Mouse (Mus musculus) forebrain, embryonic 15.5 days (tissue): ENCODE measurements around the gene Fam114a1. TPM values are rescaled to one million over a fixed set of nuclear protein-coding genes. Genes with fewer than 3 reads are reported as not detected.

Source experiments
- ATAC-seq: fragments of 200-750 bp; cut with Nextera tagmentation; replicated peaks from 2 replicates; pipeline ENCODE4 v1.8.0; 2017; ENCODE audit warnings: mild to moderate bottlenecking, moderate TSS enrichment, moderate library complexity
- H3K27ac ChIP-seq: fragments of 300-500 bp; sonication (generic); replicated peaks from 2 replicates; pipeline ENCODE4 v1.5.1; 2015; ENCODE audit warnings: mild to moderate bottlenecking, inconsistent platforms
- H3K27me3 ChIP-seq: fragments of 300-500 bp; sonication (generic); 2 replicates; pipeline ENCODE4 v1.6.1; 2015; ENCODE audit warnings: inconsistent platforms
- H3K36me3 ChIP-seq: fragments of 300-500 bp; sonication (generic); 2 replicates; pipeline ENCODE4 v1.6.1; 2015; ENCODE audit warnings: mild to moderate bottlenecking, inconsistent platforms
- H3K4me1 ChIP-seq: fragments of 300-500 bp; sonication (generic); 2 replicates; pipeline ENCODE4 v1.6.1; 2015; ENCODE audit warnings: inconsistent platforms
- H3K4me2 ChIP-seq: fragments of 300-500 bp; sonication (generic); replicated peaks from 2 replicates; pipeline ENCODE4 v1.6.1; 2015; ENCODE audit warnings: mild to moderate bottlenecking, inconsistent platforms
- H3K4me3 ChIP-seq: fragments of 300-500 bp; sonication (generic); 2 replicates; pipeline ENCODE4 v1.5.1; 2015; ENCODE audit warnings: mild to moderate bottlenecking, inconsistent platforms
- H3K9ac ChIP-seq: fragments of 300-500 bp; sonication (generic); replicated peaks from 2 replicates; pipeline ENCODE4 v1.6.1; 2015; ENCODE audit warnings: mild to moderate bottlenecking, inconsistent platforms
- H3K9me3 ChIP-seq: fragments of 300-500 bp; sonication (generic); 2 replicates; pipeline ENCODE4 v1.6.1; 2016; ENCODE audit warnings: inconsistent platforms
- WGBS: fragments of 180-500 bp; shearing (Covaris S2); methylation state at CpG from one replicate; pipeline ENCODE4 v1.1.7; 2015; ENCODE audit warnings: mixed read lengths; 5-methylcytosine and 5-hydroxymethylcytosine counted together
- polyA plus RNA-seq: library from polyadenylated mRNA; unstranded; fragments of >200 nt; fragmentation: Nextera tagmentation; extraction: Ambion mirVana; gene quantifications from 2 replicates; pipeline ENCODE4 v1.2.1, GENCODE M21; 2015

The Fam114a1 gene
- polyA plus RNA-seq, 1 experiment from 2014 or later, result 7.5 TPM

DNA sequence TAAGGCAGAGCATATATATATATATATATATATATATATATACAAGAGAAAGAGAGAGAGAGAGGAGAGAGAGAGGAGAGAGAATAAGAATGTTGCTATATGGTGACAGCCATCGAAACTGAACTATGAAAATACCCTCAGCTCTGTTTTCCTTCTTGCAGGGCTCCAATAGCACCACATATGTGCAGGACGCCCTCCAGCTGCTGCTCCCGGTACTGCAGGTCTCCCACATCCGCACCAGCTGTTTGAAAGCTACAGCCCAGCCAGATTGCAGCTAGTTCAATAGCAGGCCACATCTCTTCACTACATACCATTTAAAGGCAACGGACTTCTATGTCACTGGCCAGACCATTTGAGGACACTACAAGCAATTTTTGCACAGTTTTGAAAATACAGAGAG is 70.6 kb downstream of the Fam114a1 start:
- no peaks in the 10 kb centered on the region for H3K36me3 ChIP-seq
- H3K9ac ChIP-seq, result no peak overlapping the region
- H3K4me1 ChIP-seq, result peaks cover 24% of the 10 kb centered on the region
- H3K27me3 ChIP-seq, result no peaks in the 10 kb centered on the region
- WGBS, result 67% methylated on average over 5 of the region's 5 CpGs
- H3K4me3 ChIP-seq, result no peak overlapping the region
- H3K9me3 ChIP-seq, result no peaks in the 10 kb centered on the region
- H3K27ac ChIP-seq, result no peak overlapping the region
- no peak overlapping the region for H3K4me2 ChIP-seq
- ATAC-seq, result no peak

DNA sequence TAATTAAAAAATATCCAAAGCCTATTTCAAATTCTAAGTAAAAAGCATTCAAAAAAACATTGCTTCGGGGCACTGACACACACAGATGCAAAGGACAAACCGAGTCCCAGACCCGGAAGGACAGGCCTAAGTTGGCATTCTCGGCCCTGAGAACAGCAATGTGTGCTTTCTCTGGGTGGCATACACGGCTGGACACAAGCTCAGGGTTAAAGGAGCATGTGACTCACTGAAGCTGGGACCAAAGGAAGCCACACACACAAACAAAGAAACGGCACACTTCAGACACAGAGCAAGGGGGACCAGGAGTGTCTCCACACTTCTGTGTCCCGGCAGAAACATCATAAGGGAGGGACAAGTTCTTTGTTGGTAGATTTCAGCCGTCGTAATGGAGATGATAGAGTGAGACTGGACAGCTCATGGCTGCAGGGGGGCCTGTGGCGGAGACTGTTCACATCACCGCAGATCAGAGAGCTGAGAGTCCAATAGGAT is 73.6 kb downstream of the Fam114a1 start:
- Histone ChIP-seq H3K27me3 (no peaks in the 10 kb centered on the region), H3K4me2 (no peak overlapping the region), H3K36me3 (no peaks in the 10 kb centered on the region), H3K27ac (peak overlapping the region; percentile 25; the same call in 1 of the 2 replicates), H3K4me1 (peaks cover 29% of the 10 kb centered on the region), H3K4me3 (no peak overlapping the region), H3K9me3 (no peaks in the 10 kb centered on the region), H3K9ac (no peak overlapping the region)
- no peak for ATAC-seq
- WGBS, result 55% methylated on average over 11 of the region's 11 CpGs

DNA sequence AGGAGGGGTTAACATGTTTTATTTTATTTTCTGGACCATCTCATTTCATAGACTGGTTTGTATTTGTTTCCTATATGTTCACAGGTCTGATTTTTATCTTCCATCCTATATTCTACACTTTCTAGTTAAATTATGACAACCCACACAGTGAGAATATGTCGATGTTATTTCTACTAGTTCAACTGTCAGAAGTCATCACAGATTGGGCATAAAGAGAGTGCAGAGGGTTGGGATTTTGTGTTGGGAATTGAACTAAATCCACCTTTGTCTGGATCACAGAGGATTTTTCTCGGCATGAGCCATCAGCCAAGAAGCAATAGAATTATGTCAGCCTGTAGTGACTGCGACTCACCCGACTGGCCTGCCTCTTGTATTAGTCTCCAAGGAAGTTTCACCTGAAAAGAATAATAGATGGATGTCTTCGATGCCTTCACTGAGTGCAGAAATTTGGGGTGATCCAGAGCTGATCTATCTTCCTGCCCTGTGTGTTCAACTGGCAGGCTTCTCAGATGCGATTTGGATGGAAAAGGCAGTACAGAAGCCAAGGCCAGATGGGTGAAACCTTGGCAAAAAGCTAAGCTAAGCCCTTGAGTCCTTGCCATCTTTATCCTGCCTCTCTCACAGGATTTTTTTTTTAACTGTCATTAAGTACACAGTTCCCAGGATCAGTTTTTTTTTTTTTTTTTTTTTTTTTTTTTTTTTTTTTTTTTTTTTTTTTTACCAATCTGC is 75.9 kb downstream of the Fam114a1 start:
- peak overlapping the region; percentile 88 for H3K27ac ChIP-seq

DNA sequence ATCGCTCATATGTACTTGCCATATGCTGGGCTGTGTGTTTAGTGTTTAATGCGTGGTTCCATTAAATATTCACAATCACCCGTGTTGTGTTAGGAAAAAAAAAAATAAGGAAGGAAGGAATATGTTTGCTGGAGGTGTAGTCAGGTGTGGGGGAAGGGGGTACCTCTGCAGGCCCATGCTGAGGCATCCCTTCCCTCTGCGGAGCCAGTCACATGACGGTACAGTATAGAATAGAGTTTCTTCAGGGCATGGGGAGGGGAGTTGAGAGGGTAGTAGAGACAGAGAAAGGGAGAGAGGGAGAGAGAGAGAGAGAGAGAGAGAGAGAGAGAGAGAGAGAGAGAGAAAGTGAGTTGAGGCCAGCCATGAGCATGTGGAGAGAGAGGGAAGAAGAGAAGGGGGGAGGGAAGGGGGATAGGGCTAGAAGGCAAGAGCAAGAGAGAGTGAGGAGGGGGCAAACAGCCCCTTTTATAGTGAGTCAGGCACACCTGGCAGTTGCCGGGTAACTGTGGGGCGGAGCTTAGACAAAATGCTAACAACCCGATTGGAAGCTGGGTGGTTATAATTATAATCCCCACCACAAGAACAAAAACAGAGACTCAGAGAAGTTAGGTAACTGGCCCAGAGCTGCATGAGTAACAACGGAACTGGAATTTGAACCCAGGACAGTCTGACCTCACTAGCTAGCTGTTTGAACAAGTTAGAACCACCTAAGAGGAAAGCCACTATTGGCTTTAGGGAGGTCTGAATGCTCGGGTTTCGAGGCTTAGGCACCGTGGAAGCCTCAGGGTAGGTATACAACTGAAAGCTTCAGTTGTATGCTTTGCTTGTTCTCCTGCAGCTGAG is 76.8 kb downstream of the Fam114a1 start:
- WGBS, result 58% methylated on average over 12 of the region's 12 CpGs
- Histone ChIP-seq H3K4me2 (peak overlapping the region; percentile 26), H3K27ac (peak overlapping the region; percentile 74), H3K4me3 (no peak overlapping the region), H3K4me1 (peaks cover 20% of the 10 kb centered on the region), H3K36me3 (no peaks in the 10 kb centered on the region), H3K9me3 (no peaks in the 10 kb centered on the region), H3K27me3 (no peaks in the 10 kb centered on the region), H3K9ac (no peak overlapping the region)
- peak; percentile 60 for ATAC-seq

More for the DNA sequence above, 75.9 kb downstream of the Fam114a1 start:
- Histone ChIP-seq H3K4me3 (no peak overlapping the region), H3K27me3 (no peaks in the 10 kb centered on the region), H3K9ac (no peak overlapping the region), H3K4me2 (no peak overlapping the region), H3K4me1 (peaks cover 20% of the 10 kb centered on the region), H3K36me3 (no peaks in the 10 kb centered on the region), H3K9me3 (no peaks in the 10 kb centered on the region)
- ATAC-seq, result peak; percentile 72
- WGBS, result 53% methylated on average over 6 of the region's 6 CpGs

DNA sequence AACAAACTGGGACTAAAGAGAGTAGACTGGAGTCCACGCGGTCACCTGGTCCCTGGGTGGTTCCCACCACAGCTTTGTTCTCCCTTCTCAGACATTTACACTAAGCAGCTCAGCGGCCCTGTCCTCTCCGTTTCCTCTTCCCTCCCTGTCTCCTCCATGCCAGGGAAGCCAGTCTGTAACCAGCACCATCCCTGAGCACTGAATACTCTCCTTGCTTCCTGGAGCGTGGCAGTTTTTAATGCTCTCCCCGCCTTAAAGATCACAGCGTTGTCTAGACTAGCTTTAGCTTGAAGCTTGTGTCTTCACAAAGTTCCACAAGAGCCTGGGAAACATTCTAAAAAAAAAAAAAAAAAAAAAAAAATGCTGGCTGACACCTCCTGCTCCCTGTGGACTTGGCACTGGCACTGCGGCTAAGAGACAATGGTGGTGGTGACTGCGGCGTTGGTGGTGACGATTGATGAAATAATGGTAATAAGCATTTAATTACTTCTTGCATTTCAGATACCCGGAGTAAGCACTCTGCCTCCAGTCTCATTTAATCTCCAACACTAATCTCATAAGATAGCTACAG is 77.5 kb downstream of the Fam114a1 start:
- WGBS, result 34% methylated on average over 12 of the region's 12 CpGs
- Histone ChIP-seq H3K36me3 (no peaks in the 10 kb centered on the region), H3K4me1 (peaks cover 20% of the 10 kb centered on the region), H3K4me2 (no peak overlapping the region), H3K4me3 (no peak overlapping the region), H3K9ac (no peak overlapping the region), H3K27me3 (no peaks in the 10 kb centered on the region), H3K9me3 (no peaks in the 10 kb centered on the region), H3K27ac (peak overlapping the region; percentile 74)
- 0 out of 2 replicates have a peak, but pooled peaks have one; percentile 8 for ATAC-seq

DNA sequence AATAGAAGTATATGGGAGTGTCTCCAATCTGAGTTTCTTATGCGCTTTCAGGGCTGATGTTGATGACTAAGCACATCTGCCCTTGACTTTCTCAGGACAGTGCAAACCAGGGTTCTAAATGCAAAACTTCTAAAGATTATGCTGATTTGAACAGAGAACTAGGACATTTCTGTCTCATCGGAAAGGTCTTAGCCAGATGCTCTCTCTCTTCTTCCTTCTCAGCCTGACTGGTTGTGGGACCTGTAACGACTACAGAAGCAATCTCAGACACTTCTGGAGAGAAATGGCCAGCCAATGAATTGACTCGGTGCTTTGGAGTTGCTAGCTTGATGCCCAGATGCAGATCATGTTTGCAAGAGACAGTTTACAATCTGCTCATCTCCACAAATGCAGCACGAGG is 80.0 kb downstream of the Fam114a1 start:
- H3K4me2 ChIP-seq, result no peak overlapping the region
- H3K9me3 ChIP-seq, result no peaks in the 10 kb centered on the region
- no peaks in the 10 kb centered on the region for H3K36me3 ChIP-seq
- H3K27me3 ChIP-seq, result no peaks in the 10 kb centered on the region
- WGBS, result 55% methylated on average over 5 of the region's 5 CpGs
- ATAC-seq, result no peak
- H3K4me3 ChIP-seq, result no peak overlapping the region
- no peak overlapping the region for H3K27ac ChIP-seq
- H3K4me1 ChIP-seq, result peaks cover 20% of the 10 kb centered on the region
- no peak overlapping the region for H3K9ac ChIP-seq

DNA sequence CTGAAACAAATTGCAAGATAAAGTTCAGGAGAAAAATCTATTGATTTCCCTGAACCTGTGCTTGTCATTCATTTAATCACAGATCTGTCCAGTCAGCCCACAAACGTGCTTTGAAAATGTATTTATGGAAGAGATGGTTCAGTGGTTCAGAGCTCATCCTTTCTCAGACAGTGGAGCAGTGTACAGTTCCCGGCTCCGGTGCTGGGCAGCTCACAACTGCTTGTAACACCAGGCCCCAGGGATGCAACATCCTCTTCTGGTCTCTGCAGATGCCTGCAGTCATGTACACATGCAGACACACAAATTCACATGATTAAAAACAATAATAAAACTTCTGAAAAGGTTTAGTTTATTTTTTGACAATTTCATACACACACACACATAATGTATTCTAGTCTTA is 81.6 kb downstream of the Fam114a1 start:
- Histone ChIP-seq H3K4me3 (no peak overlapping the region), H3K27me3 (no peaks in the 10 kb centered on the region), H3K4me1 (peaks cover 16% of the 10 kb centered on the region), H3K36me3 (no peaks in the 10 kb centered on the region), H3K27ac (no peak overlapping the region), H3K9me3 (no peaks in the 10 kb centered on the region), H3K4me2 (no peak overlapping the region), H3K9ac (no peak overlapping the region)
- 78% methylated on average over 3 of the region's 3 CpGs for WGBS
- ATAC-seq, result no peak

DNA sequence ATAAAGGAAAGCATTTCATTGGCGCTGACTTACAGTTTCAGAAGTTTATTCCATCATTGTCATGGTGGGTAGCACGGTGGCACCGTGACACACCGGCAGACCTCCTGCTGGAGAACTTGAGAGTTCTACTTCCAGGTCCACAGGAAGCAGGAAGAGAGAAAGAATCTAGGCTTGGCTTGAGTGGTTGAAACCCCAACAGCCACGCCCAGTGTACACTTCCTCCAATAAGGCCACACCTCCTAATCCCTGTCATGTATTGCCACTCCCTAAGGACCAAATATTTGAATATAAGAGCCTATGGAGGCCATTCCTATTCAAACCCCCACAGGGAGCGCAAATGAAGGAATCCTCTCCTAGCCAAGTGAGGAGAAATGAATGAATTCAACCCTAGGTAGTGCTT is 87.7 kb downstream of the Fam114a1 start:
- no peak overlapping the region for H3K4me2 ChIP-seq
- ATAC-seq, result no peak
- no peaks in the 10 kb centered on the region for H3K36me3 ChIP-seq
- 95% methylated on average over 6 of the region's 6 CpGs for WGBS
- H3K4me1 ChIP-seq, result no peaks in the 10 kb centered on the region
- H3K4me3 ChIP-seq, result no peak overlapping the region
- no peaks in the 10 kb centered on the region for H3K27me3 ChIP-seq
- no peak overlapping the region for H3K9ac ChIP-seq
- no peak overlapping the region for H3K27ac ChIP-seq
- no peaks in the 10 kb centered on the region for H3K9me3 ChIP-seq

DNA sequence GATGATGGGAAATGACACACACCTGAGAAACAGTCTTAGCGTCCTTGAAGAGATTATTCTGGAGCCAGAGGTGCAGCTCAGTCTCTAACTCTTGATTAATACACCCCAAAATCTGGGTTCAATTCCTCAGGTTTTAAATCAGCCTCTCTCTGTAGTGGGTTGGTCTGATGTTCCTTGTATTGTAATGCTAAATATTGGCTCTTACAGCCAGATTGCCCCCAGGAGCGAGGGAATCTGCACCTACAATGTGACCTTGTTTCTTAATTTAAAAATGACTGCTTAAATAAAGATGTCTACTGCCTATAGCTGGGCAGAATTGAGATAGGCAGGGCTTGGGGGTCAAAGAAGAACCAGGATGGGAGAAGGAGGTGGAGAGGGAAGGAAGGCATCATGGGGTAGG is 89.9 kb downstream of the Fam114a1 start:
- Histone ChIP-seq H3K4me3 (no peak overlapping the region), H3K9me3 (no peaks in the 10 kb centered on the region), H3K27me3 (no peaks in the 10 kb centered on the region), H3K4me2 (no peak overlapping the region), H3K9ac (no peak overlapping the region), H3K4me1 (no peaks in the 10 kb centered on the region), H3K27ac (no peak overlapping the region), H3K36me3 (no peaks in the 10 kb centered on the region)
- WGBS, result 72% methylated on average over 2 of the region's 2 CpGs
- no peak for ATAC-seq

DNA sequence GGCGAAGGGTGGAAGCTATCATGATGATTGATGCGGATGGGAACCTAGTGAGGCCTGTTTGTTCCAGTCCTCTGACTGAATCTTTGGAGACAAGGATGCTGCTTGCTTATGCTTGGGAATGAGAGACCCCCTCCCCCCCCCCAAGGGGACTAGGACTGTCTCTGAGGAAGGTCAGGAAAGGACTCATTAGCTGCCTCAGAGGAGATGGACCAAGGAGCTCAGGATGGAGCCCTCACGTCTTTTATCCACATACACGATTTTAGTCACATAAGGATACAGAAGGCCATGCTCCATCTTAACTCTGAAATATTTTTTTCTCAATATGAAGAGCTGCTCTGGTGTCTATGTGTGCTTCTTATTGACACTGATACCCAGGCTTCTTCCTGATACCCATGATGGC is 92.4 kb downstream of the Fam114a1 start:
- Histone ChIP-seq H3K4me2 (no peak overlapping the region), H3K9ac (no peak overlapping the region), H3K4me1 (no peaks in the 10 kb centered on the region), H3K9me3 (no peaks in the 10 kb centered on the region), H3K27me3 (no peaks in the 10 kb centered on the region), H3K36me3 (no peaks in the 10 kb centered on the region), H3K4me3 (no peak overlapping the region), H3K27ac (no peak overlapping the region)
- no peak for ATAC-seq
- WGBS, result 92% methylated on average over 4 of the region's 4 CpGs

DNA sequence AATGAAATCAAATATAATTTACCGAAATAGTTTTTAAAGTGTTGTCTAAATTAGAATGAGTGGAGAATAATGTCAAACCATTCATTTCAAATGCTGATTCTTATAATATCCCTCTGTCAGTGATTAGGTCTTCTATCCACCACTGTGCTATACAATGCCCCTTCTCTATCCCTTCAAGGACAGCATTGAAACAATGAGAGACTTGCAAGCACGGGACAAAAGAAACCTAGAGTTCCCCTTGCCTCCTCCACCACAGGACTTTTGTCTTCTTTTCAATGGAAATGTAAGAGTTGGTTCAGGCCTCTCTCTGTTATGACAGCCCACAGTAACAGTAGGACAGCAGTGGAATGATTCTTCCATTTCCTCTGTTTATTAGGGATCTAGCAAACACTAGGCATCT is 93.4 kb downstream of the Fam114a1 start:
- no peak overlapping the region for H3K9ac ChIP-seq
- H3K27ac ChIP-seq, result no peak overlapping the region
- H3K4me1 ChIP-seq, result no peaks in the 10 kb centered on the region
- 57% methylated on average over 2 of the region's 2 CpGs for WGBS
- H3K9me3 ChIP-seq, result no peaks in the 10 kb centered on the region
- no peaks in the 10 kb centered on the region for H3K27me3 ChIP-seq
- no peak for ATAC-seq
- no peak overlapping the region for H3K4me2 ChIP-seq
- H3K4me3 ChIP-seq, result no peak overlapping the region
- H3K36me3 ChIP-seq, result no peaks in the 10 kb centered on the region

DNA sequence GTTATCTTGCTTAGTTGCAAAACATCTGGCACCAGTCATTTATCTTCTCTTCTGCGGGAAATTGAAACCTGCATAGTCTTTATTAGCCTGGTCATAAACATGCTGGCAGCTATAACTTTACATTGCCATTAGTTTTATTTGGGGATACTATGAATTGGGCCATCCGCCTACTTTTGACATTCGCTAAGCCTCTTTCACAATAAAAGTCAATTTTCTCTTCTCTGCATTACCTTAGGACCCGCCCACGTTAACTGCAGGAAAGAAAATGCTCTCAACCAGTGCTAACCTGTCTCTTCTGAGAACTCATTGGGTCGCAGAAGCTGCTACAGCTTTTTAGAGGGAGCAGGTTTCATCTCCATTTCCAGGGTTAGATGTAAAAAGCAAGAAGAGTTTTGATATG is 98.3 kb downstream of the Fam114a1 start:
- Histone ChIP-seq H3K4me2 (no peak overlapping the region), H3K4me1 (no peaks in the 10 kb centered on the region), H3K27me3 (no peaks in the 10 kb centered on the region), H3K4me3 (no peak overlapping the region), H3K27ac (no peak overlapping the region), H3K9me3 (no peaks in the 10 kb centered on the region), H3K36me3 (no peaks in the 10 kb centered on the region), H3K9ac (no peak overlapping the region)
- no peak for ATAC-seq
- WGBS, result 84% methylated on average over 6 of the region's 6 CpGs
